Mouse (Mus musculus): Measurements from ENCODE around the gene Txnrd2. TPM values are rescaled to one million over a fixed set of nuclear protein-coding genes. Genes with fewer than 3 reads are reported as not detected.

Txnrd2 gene
- total RNA-seq, 4 experiments from 2014 or later: 16.5 to 22.7 (median 19.1) TPM

GRCm38 (mm10) chr16:18484386-18484785 lies 58.2 kb downstream of the Txnrd2 start:
- no peak for DNase-seq (ENCODE audit: low spot score in 2 of 2)

GRCm38 (mm10) chr16:18484794-18485435 lies 58.7 kb downstream of the Txnrd2 start:
- DNase-seq (ENCODE audit: low spot score in 2 of 2): no peak

GRCm38 (mm10) chr16:18486126-18486525 lies 59.9 kb downstream of the Txnrd2 start:
- DNase-seq (ENCODE audit: low spot score in 2 of 2): no peak

GRCm38 (mm10) chr16:18490281-18490680 lies 64.1 kb downstream of the Txnrd2 start:
- no peak for DNase-seq (ENCODE audit: low spot score in 2 of 2)

- no peak for DNase-seq (ENCODE audit: low spot score in 2 of 2)
These were observed 64.7 kb downstream of the Txnrd2 start for GRCm38 (mm10) chr16:18490894-18491293.

- peak; percentile 24 to 55 for DNase-seq (ENCODE audit: low spot score in 2 of 2)
These were observed 71.8 kb downstream of the Txnrd2 start for GRCm38 (mm10) chr16:18497865-18498515.

GRCm38 (mm10) chr16:18498558-18498990 lies 72.4 kb downstream of the Txnrd2 start, which contains the start of the genes Gnb1l and Rtl10:
Gnb1l (plus strand) TSS chr16:18498713.
Rtl10 (plus strand) TSS chr16:18498901.
- DNase-seq (ENCODE audit: low spot score in 2 of 2): peak; percentile 91 to 92

- DNase-seq (ENCODE audit: low spot score in 2 of 2): peak in 1 of 2 experiments; percentile 21
These were observed 72.8 kb downstream of the Txnrd2 start for GRCm38 (mm10) chr16:18498996-18499395.

- DNase-seq (ENCODE audit: low spot score in 2 of 2): no peak
These were observed 75.3 kb downstream of the Txnrd2 start for GRCm38 (mm10) chr16:18501531-18501930.

- DNase-seq (ENCODE audit: low spot score in 2 of 2): no peak
These were observed 77.6 kb downstream of the Txnrd2 start for GRCm38 (mm10) chr16:18503566-18504342.

GRCm38 (mm10) chr16:18506524-18507199 lies 80.5 kb downstream of the Txnrd2 start:
- DNase-seq (ENCODE audit: low spot score in 2 of 2): no peak

GRCm38 (mm10) chr16:18507200-18507549 lies 81.0 kb downstream of the Txnrd2 start:
- no peak for DNase-seq (ENCODE audit: low spot score in 2 of 2)

GRCm38 (mm10) chr16:18511741-18512140 lies 85.6 kb downstream of the Txnrd2 start:
- DNase-seq (ENCODE audit: low spot score in 2 of 2): no peak

- no peak for DNase-seq (ENCODE audit: low spot score in 2 of 2)
These were observed 87.3 kb downstream of the Txnrd2 start for GRCm38 (mm10) chr16:18513508-18513907.

- DNase-seq (ENCODE audit: low spot score in 2 of 2): peak in 1 of 2 experiments; percentile 31
These were observed 91.9 kb downstream of the Txnrd2 start for GRCm38 (mm10) chr16:18518091-18518490.

GRCm38 (mm10) chr16:18523563-18524245 lies 97.5 kb downstream of the Txnrd2 start:
- no peak for DNase-seq (ENCODE audit: low spot score in 2 of 2)

GRCm38 (mm10) chr16:18528656-18529055 lies 102.5 kb downstream of the Txnrd2 start:
- no peak for DNase-seq (ENCODE audit: low spot score in 2 of 2)

All from left cerebral cortex, adult 8-10 months (tissue).